Mouse (Mus musculus) embryonic facial prominence, embryonic 15.5 days (tissue): ENCODE results near the gene Lipc. TPM values are rescaled to one million over a fixed set of nuclear protein-coding genes. Genes with fewer than 3 reads are reported as not detected.
A peak's percentile ranks its signal among the peaks of the same experiment; 100 is the strongest.

Experiments
- ATAC-seq: fragments of 200-750 bp; cut with Nextera tagmentation; 2 replicates; pipeline ENCODE4 v1.8.0; 2017; ENCODE audit warnings: low read depth, moderate TSS enrichment; ENCODE audit not compliant: insufficient number of reproducible peaks, low FRiP score, low TSS enrichment
- H3K27ac ChIP-seq: fragments of 300-500 bp; sonication (generic); replicated peaks from 2 replicates; pipeline ENCODE4 v1.5.1; 2015; ENCODE audit warnings: mild to moderate bottlenecking, inconsistent platforms
- H3K27me3 ChIP-seq: fragments of 300-500 bp; sonication (generic); 2 replicates; pipeline ENCODE4 v1.6.1; 2015; ENCODE audit warnings: inconsistent platforms
- H3K36me3 ChIP-seq: fragments of 300-500 bp; sonication (generic); 2 replicates; pipeline ENCODE4 v1.6.1; 2015; ENCODE audit warnings: mild to moderate bottlenecking, inconsistent platforms
- H3K4me1 ChIP-seq: fragments of 300-500 bp; sonication (generic); 2 replicates; pipeline ENCODE4 v1.6.1; 2015; ENCODE audit warnings: inconsistent platforms
- H3K4me2 ChIP-seq: fragments of 300-500 bp; sonication (generic); replicated peaks from 2 replicates; pipeline ENCODE4 v1.6.1; 2015; ENCODE audit warnings: mild to moderate bottlenecking, inconsistent platforms
- H3K4me3 ChIP-seq: fragments of 300-500 bp; sonication (generic); replicated peaks from 2 replicates; pipeline ENCODE4 v1.5.1; 2015; ENCODE audit warnings: mild to moderate bottlenecking, inconsistent platforms
- H3K9ac ChIP-seq: fragments of 300-500 bp; sonication (generic); 2 replicates; pipeline ENCODE4 v1.6.1; 2015; ENCODE audit warnings: inconsistent platforms
- H3K9me3 ChIP-seq: fragments of 300-500 bp; sonication (generic); replicated peaks from 2 replicates; pipeline ENCODE4 v1.6.1; 2016; ENCODE audit warnings: inconsistent platforms
- WGBS: fragments of 180-500 bp; shearing (Covaris S2); methylation state at CpG from one replicate; pipeline ENCODE4 v1.1.7; 2015; 5-methylcytosine and 5-hydroxymethylcytosine counted together
- polyA plus RNA-seq: library from polyadenylated mRNA; unstranded; fragments of >200 nt; fragmentation: Nextera tagmentation; extraction: Ambion mirVana; gene quantifications from 2 replicates; pipeline ENCODE4 v1.2.1, GENCODE M21; 2015

The Lipc gene
- polyA plus RNA-seq, 1 experiment from 2014 or later: 1.1 TPM

DNA sequence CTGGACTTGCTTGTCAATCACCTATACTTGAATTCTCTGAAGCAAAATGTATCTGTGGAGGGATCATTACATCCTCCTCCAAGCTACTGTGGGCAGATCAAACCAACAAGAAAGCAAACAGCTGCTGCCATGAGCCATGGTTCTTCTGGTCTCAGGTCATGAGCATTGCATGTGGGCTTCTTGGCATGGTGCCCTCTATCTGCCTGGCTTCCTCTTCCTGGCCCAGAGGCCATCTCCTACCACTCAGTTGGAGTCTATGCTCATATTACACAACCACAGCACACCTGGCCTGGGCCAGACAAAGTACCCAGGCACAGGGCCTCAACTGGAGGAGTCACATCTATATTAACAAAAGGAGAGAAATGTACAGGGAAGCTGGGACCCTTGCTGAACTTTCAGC, 73.2 kb downstream of the Lipc start:
- Histone ChIP-seq H3K36me3 (no peaks in the 10 kb centered on the region), H3K9me3 (no peaks in the 10 kb centered on the region), H3K4me2 (no peak overlapping the region), H3K27me3 (no peaks in the 10 kb centered on the region), H3K4me1 (0 out of 2 replicates have a peak, but pooled peaks cover 7% of the 10 kb centered on the region), H3K4me3 (no peak overlapping the region), H3K9ac (no peak overlapping the region), H3K27ac (no peak overlapping the region)
- no peak for ATAC-seq

GRCm38 (mm10) chr9:70878157-70878556, 73.9 kb downstream of the Lipc start:
- Histone ChIP-seq H3K9ac (no peak overlapping the region), H3K27me3 (no peaks in the 10 kb centered on the region), H3K4me2 (no peak overlapping the region), H3K9me3 (no peaks in the 10 kb centered on the region), H3K4me1 (0 out of 2 replicates have a peak, but pooled peaks cover 7% of the 10 kb centered on the region), H3K4me3 (no peak overlapping the region), H3K36me3 (no peaks in the 10 kb centered on the region), H3K27ac (no peak overlapping the region)
- no peak for ATAC-seq
- WGBS: 69% methylated on average over 5 of the region's 5 CpGs

DNA sequence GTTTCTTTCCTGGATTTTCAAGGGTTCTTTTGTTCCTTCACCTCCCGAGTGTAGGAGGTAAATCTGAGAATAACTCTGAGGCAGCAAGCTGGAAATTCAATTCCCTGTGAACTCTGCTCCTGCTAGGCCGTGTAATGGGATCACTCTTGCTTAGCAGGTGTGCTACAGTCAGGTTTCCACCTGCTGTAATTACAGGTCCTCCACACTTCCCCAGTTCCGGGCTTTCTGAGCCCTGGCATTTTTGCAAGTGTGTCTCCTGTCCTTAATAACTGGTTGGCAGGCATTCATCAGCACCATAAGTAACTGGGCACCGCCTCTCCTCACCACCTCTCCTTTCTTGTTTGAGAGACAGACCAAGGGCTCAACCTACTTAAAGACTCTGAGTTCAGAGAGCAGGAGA, 76.5 kb downstream of the Lipc start:
- no peak overlapping the region for H3K4me2 ChIP-seq
- H3K27ac ChIP-seq: no peak overlapping the region
- peak; percentile 63; the same call in 1 of the 2 replicates for ATAC-seq
- 47% methylated on average over 4 of the region's 4 CpGs for whole genome bisulfite sequencing
- no peaks in the 10 kb centered on the region for H3K9me3 ChIP-seq
- H3K4me3 ChIP-seq: no peak overlapping the region
- 0 out of 2 replicates have a peak, but pooled peaks cover 7% of the 10 kb centered on the region for H3K4me1 ChIP-seq
- H3K36me3 ChIP-seq: no peaks in the 10 kb centered on the region
- no peak overlapping the region for H3K9ac ChIP-seq
- no peaks in the 10 kb centered on the region for H3K27me3 ChIP-seq

- Histone ChIP-seq H3K36me3 (no peaks in the 10 kb centered on the region), H3K9ac (no peak overlapping the region), H3K27me3 (no peaks in the 10 kb centered on the region), H3K27ac (no peak overlapping the region), H3K4me1 (0 out of 2 replicates have a peak, but pooled peaks cover 7% of the 10 kb centered on the region), H3K9me3 (no peaks in the 10 kb centered on the region), H3K4me3 (no peak overlapping the region), H3K4me2 (no peak overlapping the region)
- no peak for ATAC-seq
- WGBS: 62% methylated on average over 4 of the region's 4 CpGs
Observed at GRCm38 (mm10) chr9:70875059-70875458, 77.0 kb downstream of the Lipc start.

GRCm38 (mm10) chr9:70872675-70873074, 79.4 kb downstream of the Lipc start:
- ATAC-seq: no peak
- Histone ChIP-seq H3K4me2 (no peak overlapping the region), H3K9ac (no peak overlapping the region), H3K36me3 (no peaks in the 10 kb centered on the region), H3K9me3 (no peaks in the 10 kb centered on the region), H3K4me3 (no peak overlapping the region), H3K27ac (no peak overlapping the region), H3K27me3 (no peaks in the 10 kb centered on the region), H3K4me1 (0 out of 2 replicates have a peak, but pooled peaks cover 7% of the 10 kb centered on the region)
- 78% methylated on average over 8 of the region's 8 CpGs for WGBS

- Histone ChIP-seq H3K4me3 (no peak overlapping the region), H3K36me3 (no peaks in the 10 kb centered on the region), H3K27ac (no peak overlapping the region), H3K9me3 (no peaks in the 10 kb centered on the region), H3K27me3 (no peaks in the 10 kb centered on the region), H3K4me2 (no peak overlapping the region), H3K4me1 (no peaks in the 10 kb centered on the region), H3K9ac (no peak overlapping the region)
- 87% methylated on average over 4 of the region's 4 CpGs for WGBS
- no peak for ATAC-seq
Observed at GRCm38 (mm10) chr9:70870326-70870725, 81.7 kb downstream of the Lipc start.

- Histone ChIP-seq H3K36me3 (no peaks in the 10 kb centered on the region), H3K9me3 (no peaks in the 10 kb centered on the region), H3K27me3 (no peaks in the 10 kb centered on the region), H3K4me1 (no peaks in the 10 kb centered on the region), H3K9ac (no peak overlapping the region), H3K4me2 (no peak overlapping the region), H3K27ac (no peak overlapping the region; the same call in 1 of the 2 replicates), H3K4me3 (no peak overlapping the region)
- WGBS: 66% methylated on average over 5 of the region's 5 CpGs
- no peak for ATAC-seq
Observed at GRCm38 (mm10) chr9:70869169-70869873, 82.7 kb downstream of the Lipc start.

- ATAC-seq: no peak
- Histone ChIP-seq H3K27ac (no peak overlapping the region), H3K4me2 (no peak overlapping the region), H3K36me3 (no peaks in the 10 kb centered on the region), H3K4me3 (no peak overlapping the region), H3K9me3 (no peaks in the 10 kb centered on the region), H3K4me1 (peaks cover 9% of the 10 kb centered on the region; the same call in 1 of the 2 replicates), H3K9ac (no peak overlapping the region), H3K27me3 (no peaks in the 10 kb centered on the region)
- 85% methylated on average over 4 of the region's 4 CpGs for WGBS
Observed at GRCm38 (mm10) chr9:70867381-70867780, 84.6 kb downstream of the Lipc start.

DNA sequence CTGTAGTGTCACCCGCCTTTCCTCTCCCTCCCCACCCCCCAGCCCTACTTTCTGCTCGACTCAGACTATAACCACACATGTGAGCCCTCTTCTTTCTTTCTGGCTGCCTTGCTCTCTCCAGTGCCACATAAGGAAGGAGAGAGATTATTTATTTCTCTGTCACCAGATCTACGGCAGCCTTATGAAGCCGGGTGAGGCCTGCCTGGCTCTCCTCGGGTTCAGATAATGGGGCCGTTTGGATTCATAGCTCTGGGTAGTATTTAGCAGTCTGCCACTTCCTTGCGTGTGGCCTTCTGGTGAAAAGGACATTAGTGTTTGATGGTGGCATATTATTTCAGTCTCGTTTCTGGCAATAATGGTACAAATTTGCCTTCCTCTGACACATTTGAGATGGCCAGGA, 88.0 kb downstream of the Lipc start:
- Histone ChIP-seq H3K9ac (no peak overlapping the region), H3K9me3 (no peaks in the 10 kb centered on the region), H3K4me1 (peaks cover 9% of the 10 kb centered on the region; the same call in 1 of the 2 replicates), H3K36me3 (no peaks in the 10 kb centered on the region), H3K4me3 (no peak overlapping the region), H3K4me2 (no peak overlapping the region), H3K27ac (no peak overlapping the region), H3K27me3 (no peaks in the 10 kb centered on the region)
- 69% methylated on average over 8 of the region's 8 CpGs for WGBS
- no peak for ATAC-seq

- WGBS: 29% methylated on average over 8 of the region's 8 CpGs
Observed at GRCm38 (mm10) chr9:70863299-70863698, 88.7 kb downstream of the Lipc start.

GRCm38 (mm10) chr9:70859233-70859632, 92.8 kb downstream of the Lipc start:
- Histone ChIP-seq H3K9me3 (no peaks in the 10 kb centered on the region), H3K27ac (no peak overlapping the region), H3K27me3 (no peaks in the 10 kb centered on the region), H3K4me2 (no peak overlapping the region), H3K36me3 (no peaks in the 10 kb centered on the region), H3K9ac (no peak overlapping the region), H3K4me3 (no peak overlapping the region), H3K4me1 (peaks cover 9% of the 10 kb centered on the region; the same call in 1 of the 2 replicates)
- WGBS: 67% methylated on average over 5 of the region's 5 CpGs
- no peak for ATAC-seq

More at GRCm38 (mm10) chr9:70863299-70863698, 88.7 kb downstream of the Lipc start:
- no peak overlapping the region for H3K9ac ChIP-seq
- peak; percentile 67; the same call in 1 of the 2 replicates for ATAC-seq
- no peak overlapping the region for H3K4me3 ChIP-seq
- peak overlapping the region; percentile 44; the same call in 1 of the 2 replicates for H3K27ac ChIP-seq
- H3K4me2 ChIP-seq: no peak overlapping the region
- no peaks in the 10 kb centered on the region for H3K9me3 ChIP-seq
- peaks cover 9% of the 10 kb centered on the region; the same call in 1 of the 2 replicates for H3K4me1 ChIP-seq
- H3K27me3 ChIP-seq: no peaks in the 10 kb centered on the region
- H3K36me3 ChIP-seq: no peaks in the 10 kb centered on the region

DNA sequence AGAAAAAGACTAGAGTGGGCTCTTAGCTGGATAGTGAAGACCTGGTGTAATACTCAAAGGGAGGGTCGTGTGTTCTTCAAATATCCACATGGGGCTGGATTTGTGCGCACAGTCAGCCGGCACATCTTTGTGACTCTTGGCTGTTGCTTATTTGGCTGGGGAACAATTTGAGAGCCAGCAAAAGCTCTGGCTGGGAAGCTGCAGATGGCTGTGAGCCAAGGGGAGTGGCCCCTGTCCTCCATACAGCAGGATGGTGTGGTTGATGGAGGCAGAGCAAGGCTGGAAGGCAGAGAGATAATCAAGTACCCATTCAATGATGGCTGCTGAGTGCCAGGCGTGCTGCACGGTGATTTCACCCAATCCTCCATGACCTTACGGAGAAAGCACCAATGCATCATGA, 96.2 kb downstream of the Lipc start:
- H3K9ac ChIP-seq: no peak overlapping the region
- H3K9me3 ChIP-seq: no peaks in the 10 kb centered on the region
- no peaks in the 10 kb centered on the region for H3K4me1 ChIP-seq
- no peaks in the 10 kb centered on the region for H3K36me3 ChIP-seq
- no peak overlapping the region for H3K4me3 ChIP-seq
- H3K4me2 ChIP-seq: no peak overlapping the region
- no peaks in the 10 kb centered on the region for H3K27me3 ChIP-seq
- WGBS: 69% methylated on average over 6 of the region's 6 CpGs
- ATAC-seq: no peak
- no peak overlapping the region for H3K27ac ChIP-seq
